Mouse (Mus musculus) lung, adult 2 months (tissue): ENCODE results near the gene Kcnc1.

Source experiments
- CTCF ChIP-seq: fragments of 200-500 bp; IDR thresholded peaks from 2 replicates; pipeline ENCODE4 v1.5.1; 2011; ENCODE audit warnings: mild to moderate bottlenecking, low read length, control low read depth; ENCODE audit not compliant: insufficient read depth
- POLR2A ChIP-seq: fragments of 200-500 bp; IDR thresholded peaks from 2 replicates; pipeline ENCODE4 v1.6.1; 2011; ENCODE audit warnings: low read depth, mild to moderate bottlenecking, control low read depth, low read length, borderline replicate concordance; ENCODE audit errors: extremely low read depth

DNA sequence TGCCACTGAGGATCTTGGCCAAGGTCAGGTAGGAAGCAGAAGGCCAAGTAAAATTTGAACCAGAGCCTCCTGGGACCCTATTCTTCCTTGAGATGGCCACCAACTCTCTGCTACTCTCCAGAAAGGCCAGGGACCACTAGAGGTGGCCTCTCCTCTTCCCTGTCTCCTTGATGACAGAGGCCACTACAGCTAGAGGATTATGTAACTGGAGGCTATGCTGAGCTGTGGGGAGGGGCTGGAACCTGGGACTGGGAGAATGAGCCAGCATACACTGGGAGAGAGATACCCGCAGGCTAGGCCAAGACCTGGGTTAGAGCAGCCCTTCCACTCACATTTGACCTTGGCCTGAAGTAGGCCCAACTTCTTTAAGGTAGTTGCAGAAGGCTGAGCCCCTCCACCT lies 3.4 kb downstream of the Kcnc1 start:
- no peak for TF ChIP-seq CTCF
- no peak for TF ChIP-seq POLR2A
